Mouse (Mus musculus) gastrocnemius, adult 2 months (tissue): Measurements from ENCODE around the gene Cyb561d1. TPM values are rescaled to one million over a fixed set of nuclear protein-coding genes. Genes with fewer than 3 reads are reported as not detected.

Experiments
- DNase-seq: peaks from one replicate; pipeline ENCODE4 v3.0.0; 2022
- H3K27ac ChIP-seq: fragments of 200-600 bp; 2 replicates; pipeline ENCODE4 v1.8.1; 2022; ENCODE audit warnings: mild to moderate bottlenecking
- H3K4me3 ChIP-seq: fragments of 200-600 bp; 2 replicates; pipeline ENCODE4 v1.8.1; 2022; ENCODE audit warnings: mild to moderate bottlenecking, moderate library complexity
- CTCF ChIP-seq: fragments of 200-600 bp; IDR thresholded peaks from 2 replicates; pipeline ENCODE4 v1.8.1; 2022; ENCODE audit warnings: antibody characterized with exemption, mild to moderate bottlenecking, moderate library complexity
- intact Hi-C: fragments of 180-260 bp; cut with DNase I; formaldehyde crosslinking; loops from one replicate; pipeline ENCODE4 v1.15.1; 2025
- total RNA-seq, 2 experiments: library from RNA; stranded (reverse); gene quantifications; 2 replicates each; pipeline ENCODE4 v1.2.3; 2021

Gene Cyb561d1
- total RNA-seq, 2 experiments from 2014 or later = 2.8 to 3.8 TPM

DNA sequence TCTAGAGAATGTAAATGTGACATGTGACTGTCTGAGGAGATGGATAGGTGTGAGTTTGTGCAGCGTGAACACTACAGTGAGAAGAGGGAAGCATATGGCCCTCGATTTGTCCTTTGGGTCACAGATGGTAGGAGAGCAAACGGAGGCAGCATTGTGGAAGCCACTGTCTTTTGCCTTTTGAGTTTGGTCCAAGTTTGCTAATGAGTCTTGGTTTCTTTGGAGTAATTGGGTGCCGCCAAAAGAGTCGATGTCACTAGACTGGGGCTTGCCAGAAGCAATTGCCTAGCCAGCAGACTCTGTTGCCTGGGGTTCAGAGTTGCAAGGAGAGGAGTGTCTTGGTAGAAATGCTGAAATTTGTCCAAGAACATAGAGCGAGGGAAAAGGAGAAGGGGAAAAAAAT lies 10.8 kb upstream of the Cyb561d1 start:
- intact Hi-C loops = no loop called here
- H3K4me3 ChIP-seq = peak overlapping the region; percentile 92; the same call in 1 of the 2 replicates
- no peak for DNase-seq
- no peak for TF ChIP-seq CTCF
- H3K27ac ChIP-seq = peak overlapping the region; percentile 97

DNA sequence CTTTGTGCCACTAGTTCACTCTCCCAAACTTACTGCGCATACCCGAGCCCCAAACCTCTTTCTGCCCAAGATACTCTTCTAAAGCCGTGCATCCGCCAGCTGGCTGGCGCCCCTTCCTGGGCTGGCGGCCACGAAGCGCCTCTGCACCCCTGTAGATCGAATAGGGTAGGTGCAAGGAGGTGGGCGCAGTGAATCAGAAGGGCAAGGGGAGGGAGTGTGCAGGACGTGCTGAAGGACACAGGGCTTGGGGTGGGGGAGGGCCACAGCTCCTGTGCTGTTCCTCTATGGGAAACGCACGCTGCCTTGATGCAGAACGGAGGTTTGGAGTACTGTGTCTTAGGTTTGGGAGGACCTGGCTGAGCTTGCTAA lies 9.7 kb upstream of the Cyb561d1 start, which contains the start of gene Atxn7l2:
Gene Atxn7l2, minus strand, starts transcription at position 164 of the 369 bp plus-strand sequence.
- intact Hi-C loops = no loop called here
- TF ChIP-seq CTCF = peak; percentile 23; the same call in 1 of the 2 replicates
- Histone ChIP-seq H3K27ac (peak within 1 kb of the TSS; percentile 97), H3K4me3 (peak within 1 kb of the TSS; percentile 92)
- peak; percentile 85 for DNase-seq

DNA sequence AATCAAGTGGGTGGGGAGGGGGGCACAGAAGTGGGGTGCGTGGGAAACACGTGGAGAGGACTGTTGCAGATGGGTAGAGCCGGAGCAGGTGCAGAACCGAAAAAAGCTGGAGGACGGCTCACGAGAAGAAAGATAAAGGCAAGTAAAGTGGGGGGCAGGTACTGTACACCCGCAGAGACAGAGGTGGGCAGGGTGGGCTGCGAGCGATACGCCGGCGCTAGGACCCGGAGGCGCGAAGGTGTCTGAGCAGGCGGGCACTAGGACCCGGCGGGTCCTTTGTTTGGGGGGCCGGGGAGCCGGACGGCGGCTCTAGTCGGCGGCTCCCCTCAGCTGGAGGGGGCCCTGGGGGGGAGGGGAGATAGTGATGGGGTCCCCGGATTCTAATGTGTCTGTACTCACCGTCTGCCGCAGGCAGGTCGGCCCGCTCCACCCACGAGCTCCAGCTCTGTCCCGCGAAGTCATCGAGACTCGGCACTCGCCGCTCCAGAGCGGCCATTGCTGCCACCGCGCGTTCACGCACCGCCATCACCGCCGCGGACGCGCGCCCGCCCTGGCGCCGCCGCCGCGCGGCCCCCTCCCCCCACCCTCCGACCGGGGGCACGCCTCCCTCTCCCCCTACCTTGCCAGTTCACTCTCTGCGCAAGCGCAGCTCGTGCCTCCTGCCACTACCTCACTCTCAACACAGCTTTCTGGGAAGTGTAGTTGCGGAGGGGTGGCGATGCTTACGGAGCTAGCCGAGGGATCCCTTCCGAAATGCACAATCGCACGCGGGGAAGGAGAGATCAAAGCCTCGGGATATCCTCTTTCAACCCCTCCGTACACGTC lies 9.1 kb upstream of the Cyb561d1 start:
- DNase-seq = peak; percentile 96
- Histone ChIP-seq H3K27ac (peak overlapping the region; percentile 97), H3K4me3 (peak overlapping the region; percentile 92)
- intact Hi-C loops = no loop called here
- TF ChIP-seq CTCF = 0 out of 2 replicates have a peak, but pooled peaks have one; percentile 20

DNA sequence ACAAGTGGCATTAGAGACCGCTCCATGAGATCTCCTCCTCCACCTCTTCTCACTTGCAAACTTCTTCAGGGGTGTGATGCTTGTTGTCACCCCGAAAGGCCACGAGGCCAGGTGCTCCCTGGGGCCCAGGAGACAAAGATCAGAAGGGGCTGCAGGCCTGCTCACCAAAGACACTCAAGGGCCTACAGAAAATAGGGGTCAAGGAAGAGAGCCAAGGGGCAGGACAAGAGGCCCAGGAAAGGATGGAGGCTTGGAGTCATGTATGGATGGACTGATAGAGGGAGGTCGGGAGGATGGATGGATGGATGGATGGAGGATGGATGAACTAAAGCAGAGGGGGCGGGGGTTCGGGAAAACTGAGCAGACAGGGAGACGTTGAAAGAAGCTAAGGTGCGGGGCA lies 8.5 kb upstream of the Cyb561d1 start:
- TF ChIP-seq CTCF = no peak
- intact Hi-C loops = no loop called here
- Histone ChIP-seq H3K4me3 (peak overlapping the region; percentile 92), H3K27ac (peak overlapping the region; percentile 97)
- no peak for DNase-seq

DNA sequence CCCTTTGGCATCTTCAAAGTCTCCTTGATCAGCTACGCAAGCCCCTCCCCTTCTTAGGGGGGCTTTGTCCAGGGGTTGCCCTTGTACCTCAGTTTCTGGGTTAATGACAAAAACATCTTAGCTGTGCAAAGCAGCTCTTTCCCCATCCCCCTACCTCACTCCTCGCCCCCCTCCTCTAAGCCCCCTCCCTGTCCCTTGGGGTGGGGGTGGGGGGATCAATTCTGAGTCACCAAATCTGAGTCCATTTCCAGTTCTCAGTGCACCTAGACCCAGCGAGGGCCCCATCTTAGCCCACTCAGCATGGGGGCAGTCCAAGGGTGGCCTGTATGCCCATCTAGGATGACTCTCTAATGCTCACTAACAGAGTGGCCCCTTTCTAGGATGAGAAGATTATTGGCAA lies 8.0 kb upstream of the Cyb561d1 start:
- no peak for TF ChIP-seq CTCF
- no peak for DNase-seq
- intact Hi-C loops = no loop called here
- H3K27ac ChIP-seq = no peak overlapping the region
- H3K4me3 ChIP-seq = peak overlapping the region; percentile 92

DNA sequence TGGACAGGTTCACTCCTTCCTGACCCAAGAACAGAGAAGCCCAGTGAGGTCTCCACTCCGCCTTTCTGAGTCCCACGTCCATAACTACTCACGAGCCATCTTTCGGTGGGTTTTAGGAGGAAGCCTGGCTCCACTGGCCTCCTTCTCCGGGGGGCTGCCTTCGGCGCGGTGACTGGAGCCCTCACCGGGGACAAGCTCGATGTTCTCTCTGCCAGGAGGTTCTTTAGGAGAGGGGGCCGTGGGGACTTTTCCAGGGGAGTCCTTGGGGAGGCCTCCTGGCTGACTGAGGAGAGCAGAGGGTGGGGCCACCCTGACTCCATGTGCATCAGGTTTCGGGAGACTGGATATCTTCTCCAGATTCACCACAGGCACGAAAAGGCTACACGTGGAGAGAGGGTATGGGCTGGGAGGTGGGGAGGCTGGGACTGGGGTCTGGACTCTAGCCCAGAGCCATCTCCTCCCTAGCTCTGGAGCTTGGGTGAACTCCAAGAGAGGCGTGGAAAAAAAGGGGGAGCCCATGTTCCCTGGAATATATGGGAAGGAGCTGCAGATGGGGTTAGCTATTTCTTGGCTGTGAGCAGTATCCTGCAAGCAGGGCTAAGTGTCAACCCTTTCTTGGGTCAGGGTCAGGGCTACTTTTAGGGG lies 5.8 kb upstream of the Cyb561d1 start:
- no peak overlapping the region for H3K4me3 ChIP-seq
- intact Hi-C loops = no loop called here
- no peak for TF ChIP-seq CTCF
- no peak for DNase-seq
- H3K27ac ChIP-seq = peak overlapping the region; percentile 8; the same call in 1 of the 2 replicates

DNA sequence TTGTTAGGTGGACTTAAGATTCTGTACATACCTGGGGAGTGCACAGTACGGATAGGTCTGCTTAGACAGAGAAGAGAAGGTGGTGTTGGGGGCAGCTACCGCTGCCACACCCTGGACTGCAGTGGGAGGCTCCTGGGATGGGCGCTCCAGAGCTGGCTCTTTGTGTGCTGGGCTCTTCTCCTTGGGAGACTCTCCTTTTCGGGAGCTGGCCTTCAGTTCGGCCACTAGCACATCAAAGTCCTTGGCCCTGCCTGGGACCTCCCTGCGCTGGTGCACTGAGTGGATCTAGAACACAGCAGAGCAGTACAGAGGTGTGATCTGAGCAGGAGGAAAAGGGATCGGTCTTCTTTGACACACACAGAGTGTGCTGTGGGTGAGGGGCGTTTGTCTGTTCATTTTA lies 4.6 kb upstream of the Cyb561d1 start:
- DNase-seq = no peak
- TF ChIP-seq CTCF = no peak
- Histone ChIP-seq H3K27ac (no peak overlapping the region), H3K4me3 (no peak overlapping the region)
- intact Hi-C loops = no loop called here

DNA sequence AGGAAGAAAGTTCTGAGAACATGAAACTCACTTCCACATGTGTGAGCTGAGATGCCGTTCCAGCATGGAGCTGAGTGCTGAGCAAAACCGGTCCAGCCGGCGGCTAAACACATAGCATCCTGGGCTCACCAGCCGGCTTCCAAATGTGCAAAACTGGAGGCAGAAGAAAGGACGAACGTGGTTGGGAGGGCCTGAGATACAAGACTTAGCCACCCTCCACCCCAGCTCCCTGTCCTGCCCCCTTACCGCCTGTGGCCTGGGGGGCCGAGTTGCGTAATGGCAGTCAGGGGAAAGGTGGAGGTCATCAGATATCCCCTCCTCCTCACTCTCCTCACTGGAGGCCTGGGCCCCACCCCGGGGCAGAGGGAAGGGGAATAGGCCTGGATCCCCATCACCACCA lies 3.5 kb upstream of the Cyb561d1 start:
- DNase-seq = no peak

DNA sequence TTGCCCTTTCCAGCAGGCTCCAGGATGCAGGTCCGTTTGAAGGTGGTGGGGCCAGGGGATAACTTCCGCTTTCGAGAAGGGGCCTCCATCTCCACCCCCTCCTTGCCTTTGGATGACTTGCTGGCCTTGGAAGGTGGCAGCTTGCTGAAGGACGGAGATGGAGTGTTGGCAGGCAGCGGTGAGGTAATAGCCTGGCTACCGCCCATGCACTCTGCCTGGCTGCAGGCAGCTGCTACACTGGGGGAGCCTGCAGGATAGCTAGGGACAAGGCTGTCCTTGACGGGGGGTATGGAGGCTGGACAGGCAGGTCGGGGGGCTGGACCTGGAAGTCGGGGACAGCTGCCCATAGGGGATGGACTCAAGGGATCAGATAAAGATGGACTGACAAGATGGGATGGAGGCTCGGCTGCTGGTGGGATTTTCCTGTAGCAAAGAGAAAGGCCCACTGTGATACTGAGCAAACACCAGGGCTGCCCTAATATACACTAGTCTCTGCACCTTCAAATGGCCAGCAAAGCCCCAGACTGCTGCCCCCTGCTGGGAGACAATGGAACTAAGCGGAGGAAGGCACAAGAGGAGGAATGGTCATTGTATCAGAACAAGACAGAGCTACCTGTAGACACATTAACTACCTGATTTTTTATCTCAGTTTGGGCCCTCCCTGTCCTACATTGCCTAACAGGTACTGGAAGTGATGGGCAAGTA lies 2.8 kb upstream of the Cyb561d1 start:
- peak; percentile 85 for DNase-seq
- peak overlapping the region; percentile 59 for H3K27ac ChIP-seq
- H3K4me3 ChIP-seq = peak overlapping the region; percentile 6; the same call in 1 of the 2 replicates
- intact Hi-C loops = loop anchor here (1.0 kb wide), 1 partner anchor 38 kb away; no protein-coding TSS in a partner anchor
- peak; percentile 93 for TF ChIP-seq CTCF

More for the DNA sequence above, 3.5 kb upstream of the Cyb561d1 start:
- H3K4me3 ChIP-seq = no peak overlapping the region
- 0 out of 2 replicates have a peak overlapping the region, but pooled peaks have one; percentile 7 for H3K27ac ChIP-seq
- intact Hi-C loops = no loop called here
- no peak for TF ChIP-seq CTCF

DNA sequence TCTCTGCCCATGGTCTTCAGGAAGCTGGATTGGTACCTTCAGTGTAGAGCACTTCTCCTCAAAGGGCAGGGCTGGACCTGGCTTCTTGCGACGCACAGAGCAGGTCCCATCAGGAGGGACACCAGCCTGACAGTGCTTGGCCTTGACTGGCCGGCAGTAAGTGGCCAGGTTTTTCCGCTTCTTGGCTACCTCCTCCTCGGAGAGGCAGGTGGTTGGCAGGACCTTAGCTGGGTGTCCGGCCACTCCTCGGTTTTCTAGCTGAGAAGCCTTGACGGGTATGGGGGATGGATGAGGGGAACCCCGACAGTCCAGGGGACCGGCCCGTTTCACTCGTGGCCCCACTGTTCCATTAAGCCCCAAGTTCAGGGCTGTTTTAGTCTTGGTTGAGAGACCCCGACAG lies 2.2 kb upstream of the Cyb561d1 start:
- DNase-seq = peak; percentile 61
- intact Hi-C loops = loop anchor here (1.0 kb wide), 1 partner anchor 38 kb away; no protein-coding TSS in a partner anchor
- H3K27ac ChIP-seq = peak overlapping the region; percentile 59
- H3K4me3 ChIP-seq = peak overlapping the region; percentile 21
- TF ChIP-seq CTCF = no peak

DNA sequence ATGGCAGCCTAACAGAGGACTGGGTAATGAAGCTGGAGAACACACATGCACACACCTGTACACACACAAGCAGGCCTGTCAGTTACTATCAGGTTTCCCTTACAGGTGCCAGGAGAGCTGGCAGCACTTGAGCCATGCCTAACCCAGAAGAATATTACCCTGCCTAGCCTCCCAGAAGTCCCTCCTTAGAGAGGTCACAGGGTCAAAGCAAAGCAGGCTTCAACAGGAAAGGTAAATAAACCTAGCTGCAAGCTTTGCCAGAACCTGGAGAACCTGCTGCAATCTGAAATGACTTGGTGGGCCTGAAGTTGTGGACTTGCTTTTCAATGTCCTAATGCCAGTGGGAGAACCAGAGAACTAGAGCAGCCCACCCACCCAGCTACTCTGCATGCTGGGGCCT lies 1.5 kb upstream of the Cyb561d1 start:
- intact Hi-C loops = no loop called here
- TF ChIP-seq CTCF = no peak
- no peak for DNase-seq
- no peak overlapping the region; the same call in 1 of the 2 replicates for H3K4me3 ChIP-seq
- peak overlapping the region; percentile 59; the same call in 1 of the 2 replicates for H3K27ac ChIP-seq

DNA sequence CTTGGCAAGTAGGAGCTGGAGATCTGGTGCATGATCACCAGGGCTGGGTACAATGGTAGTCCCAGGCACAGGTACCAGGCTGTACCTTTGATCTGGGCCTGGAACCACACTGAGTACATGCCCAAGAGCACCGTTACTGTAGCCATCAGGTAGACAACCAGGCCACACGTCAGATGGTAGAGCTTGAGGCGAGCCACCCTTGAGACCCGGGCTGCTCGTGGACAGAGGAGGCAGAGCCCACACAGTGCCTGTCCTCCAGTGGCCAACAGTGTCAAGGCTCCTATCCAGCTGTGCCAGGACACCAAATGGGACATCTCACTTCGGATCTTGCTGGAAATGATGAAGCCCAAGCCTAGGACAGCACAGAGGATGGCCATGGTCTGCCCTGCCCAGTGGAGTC lies 1.8 kb downstream of the Cyb561d1 start:
- Histone ChIP-seq H3K27ac (no peak overlapping the region), H3K4me3 (peak overlapping the region; percentile 89; the same call in 1 of the 2 replicates)
- intact Hi-C loops = no loop called here
- no peak for DNase-seq
- TF ChIP-seq CTCF = no peak
